Mouse (Mus musculus): ENCODE data around the gene Pced1b. TPM values are rescaled to one million over a fixed set of nuclear protein-coding genes. Genes with fewer than 3 reads are reported as not detected.

The Pced1b gene
- polyA plus RNA-seq, 1 experiment from 2014 or later, result 3.6 TPM

GRCm38 (mm10) chr15:97310251-97310650 lies 63.3 kb downstream of the Pced1b start:
- 60% methylated on average over 9 of the region's 9 CpGs for WGBS
- ATAC-seq (ENCODE audit: low read depth), result no peak

GRCm38 (mm10) chr15:97311211-97311610 lies 64.3 kb downstream of the Pced1b start:
- ATAC-seq (ENCODE audit: low read depth) (no peak), DNase-seq (ENCODE audit: low spot score) (no peak)
- Histone ChIP-seq H3K27ac (replicated peaks; ENCODE audit: low read depth, low read length) (no peak overlapping the region), H3K9me3 (ENCODE audit: control insufficient read depth, low read length) (no peaks in the 10 kb centered on the region), H3K9ac (ENCODE audit: low read depth, low read length) (no peak overlapping the region), H3K4me1 (ENCODE audit: control insufficient read depth, insufficient read depth, low read length) (no peaks in the 10 kb centered on the region), H3K4me3 (ENCODE audit: low read depth, low read length) (no peak overlapping the region), H3K36me3 (ENCODE audit: control insufficient read depth, insufficient read depth, low read length) (no peaks in the 10 kb centered on the region), H3K27me3 (replicated peaks; ENCODE audit: control insufficient read depth, insufficient read depth, low read length) (no peaks in the 10 kb centered on the region), H3K4me2 (ENCODE audit: low read depth, low read length) (no peak overlapping the region)
- 81% methylated on average over 7 of the region's 7 CpGs for WGBS

More at GRCm38 (mm10) chr15:97310251-97310650, 63.3 kb downstream of the Pced1b start:
- DNase-seq (ENCODE audit: low spot score), result no peak
- H3K27ac ChIP-seq (replicated peaks; ENCODE audit: low read depth, low read length), result no peak overlapping the region
- H3K4me3 ChIP-seq (ENCODE audit: low read depth, low read length), result no peak overlapping the region
- H3K36me3 ChIP-seq (ENCODE audit: control insufficient read depth, insufficient read depth, low read length), result no peaks in the 10 kb centered on the region
- no peaks in the 10 kb centered on the region for H3K9me3 ChIP-seq (ENCODE audit: control insufficient read depth, low read length)
- no peak overlapping the region for H3K4me2 ChIP-seq (ENCODE audit: low read depth, low read length)
- H3K4me1 ChIP-seq (ENCODE audit: control insufficient read depth, insufficient read depth, low read length), result no peaks in the 10 kb centered on the region
- H3K27me3 ChIP-seq (replicated peaks; ENCODE audit: control insufficient read depth, insufficient read depth, low read length), result no peaks in the 10 kb centered on the region
- no peak overlapping the region for H3K9ac ChIP-seq (ENCODE audit: low read depth, low read length)

- no peaks in the 10 kb centered on the region for H3K36me3 ChIP-seq (ENCODE audit: control insufficient read depth, insufficient read depth, low read length)
- H3K4me3 ChIP-seq (ENCODE audit: low read depth, low read length), result no peak overlapping the region
- ATAC-seq (ENCODE audit: low read depth), result no peak
- no peaks in the 10 kb centered on the region for H3K9me3 ChIP-seq (ENCODE audit: control insufficient read depth, low read length)
- no peaks in the 10 kb centered on the region for H3K27me3 ChIP-seq (replicated peaks; ENCODE audit: control insufficient read depth, insufficient read depth, low read length)
- 88% methylated on average over 8 of the region's 8 CpGs for WGBS
- peaks cover 7% of the 10 kb centered on the region; the same call in 1 of the 2 replicates for H3K4me1 ChIP-seq (ENCODE audit: control insufficient read depth, insufficient read depth, low read length)
- H3K4me2 ChIP-seq (ENCODE audit: low read depth, low read length), result no peak overlapping the region
- no peak overlapping the region for H3K9ac ChIP-seq (ENCODE audit: low read depth, low read length)
- H3K27ac ChIP-seq (replicated peaks; ENCODE audit: low read depth, low read length), result no peak overlapping the region
- no peak for DNase-seq (ENCODE audit: low spot score)
Measured at GRCm38 (mm10) chr15:97311937-97312336, 65.0 kb downstream of the Pced1b start.

GRCm38 (mm10) chr15:97314720-97315421 lies 68.0 kb downstream of the Pced1b start:
- 77% methylated on average over 14 of the region's 14 CpGs for WGBS
- no peaks in the 10 kb centered on the region for H3K9me3 ChIP-seq (ENCODE audit: control insufficient read depth, low read length)
- no peak overlapping the region for H3K27ac ChIP-seq (replicated peaks; ENCODE audit: low read depth, low read length)
- no peak overlapping the region for H3K4me2 ChIP-seq (ENCODE audit: low read depth, low read length)
- ATAC-seq (ENCODE audit: low read depth) (no peak), DNase-seq (ENCODE audit: low spot score) (no peak)
- H3K27me3 ChIP-seq (replicated peaks; ENCODE audit: control insufficient read depth, insufficient read depth, low read length), result no peaks in the 10 kb centered on the region
- H3K4me1 ChIP-seq (ENCODE audit: control insufficient read depth, insufficient read depth, low read length), result peaks cover 8% of the 10 kb centered on the region; the same call in 1 of the 2 replicates
- H3K4me3 ChIP-seq (ENCODE audit: low read depth, low read length), result no peak overlapping the region
- H3K36me3 ChIP-seq (ENCODE audit: control insufficient read depth, insufficient read depth, low read length), result no peaks in the 10 kb centered on the region
- H3K9ac ChIP-seq (ENCODE audit: low read depth, low read length), result no peak overlapping the region

- Histone ChIP-seq H3K36me3 (ENCODE audit: control insufficient read depth, insufficient read depth, low read length) (no peaks in the 10 kb centered on the region), H3K27me3 (replicated peaks; ENCODE audit: control insufficient read depth, insufficient read depth, low read length) (no peaks in the 10 kb centered on the region), H3K9me3 (ENCODE audit: control insufficient read depth, low read length) (no peaks in the 10 kb centered on the region), H3K4me1 (ENCODE audit: control insufficient read depth, insufficient read depth, low read length) (peaks cover 8% of the 10 kb centered on the region; the same call in 1 of the 2 replicates), H3K4me3 (ENCODE audit: low read depth, low read length) (no peak overlapping the region), H3K9ac (ENCODE audit: low read depth, low read length) (no peak overlapping the region), H3K4me2 (ENCODE audit: low read depth, low read length) (no peak overlapping the region), H3K27ac (replicated peaks; ENCODE audit: low read depth, low read length) (no peak overlapping the region)
- 76% methylated on average over 9 of the region's 9 CpGs for WGBS
- no peak for ATAC-seq (ENCODE audit: low read depth)
- DNase-seq (ENCODE audit: low spot score), result no peak
Measured at GRCm38 (mm10) chr15:97315422-97315757, 68.5 kb downstream of the Pced1b start.

- Histone ChIP-seq H3K4me1 (ENCODE audit: control insufficient read depth, insufficient read depth, low read length) (peaks cover 8% of the 10 kb centered on the region; the same call in 1 of the 2 replicates), H3K4me2 (ENCODE audit: low read depth, low read length) (no peak overlapping the region), H3K36me3 (ENCODE audit: control insufficient read depth, insufficient read depth, low read length) (no peaks in the 10 kb centered on the region), H3K27ac (replicated peaks; ENCODE audit: low read depth, low read length) (no peak overlapping the region), H3K9ac (ENCODE audit: low read depth, low read length) (no peak overlapping the region), H3K27me3 (replicated peaks; ENCODE audit: control insufficient read depth, insufficient read depth, low read length) (no peaks in the 10 kb centered on the region), H3K9me3 (ENCODE audit: control insufficient read depth, low read length) (no peaks in the 10 kb centered on the region), H3K4me3 (ENCODE audit: low read depth, low read length) (no peak overlapping the region)
- DNase-seq (ENCODE audit: low spot score) (no peak), ATAC-seq (ENCODE audit: low read depth) (no peak)
- WGBS, result 83% methylated on average over 21 of the region's 21 CpGs
Measured at GRCm38 (mm10) chr15:97318365-97319001, 71.6 kb downstream of the Pced1b start.

- no peak for ATAC-seq (ENCODE audit: low read depth)
- DNase-seq (ENCODE audit: low spot score), result no peak
- Histone ChIP-seq H3K4me1 (ENCODE audit: control insufficient read depth, insufficient read depth, low read length) (no peaks in the 10 kb centered on the region), H3K9me3 (ENCODE audit: control insufficient read depth, low read length) (0 out of 2 replicates have a peak, but pooled peaks cover 3% of the 10 kb centered on the region), H3K4me2 (ENCODE audit: low read depth, low read length) (no peak overlapping the region), H3K36me3 (ENCODE audit: control insufficient read depth, insufficient read depth, low read length) (no peaks in the 10 kb centered on the region), H3K9ac (ENCODE audit: low read depth, low read length) (no peak overlapping the region), H3K27ac (replicated peaks; ENCODE audit: low read depth, low read length) (no peak overlapping the region), H3K27me3 (replicated peaks; ENCODE audit: control insufficient read depth, insufficient read depth, low read length) (no peaks in the 10 kb centered on the region), H3K4me3 (ENCODE audit: low read depth, low read length) (no peak overlapping the region)
- WGBS, result 73% methylated on average over 5 of the region's 5 CpGs
Measured at GRCm38 (mm10) chr15:97322821-97323220, 75.9 kb downstream of the Pced1b start.

- ATAC-seq (ENCODE audit: low read depth) (no peak), DNase-seq (ENCODE audit: low spot score) (no peak)
- Histone ChIP-seq H3K9me3 (ENCODE audit: control insufficient read depth, low read length) (0 out of 2 replicates have a peak, but pooled peaks cover 3% of the 10 kb centered on the region), H3K27me3 (replicated peaks; ENCODE audit: control insufficient read depth, insufficient read depth, low read length) (no peaks in the 10 kb centered on the region), H3K36me3 (ENCODE audit: control insufficient read depth, insufficient read depth, low read length) (no peaks in the 10 kb centered on the region), H3K4me3 (ENCODE audit: low read depth, low read length) (no peak overlapping the region), H3K4me2 (ENCODE audit: low read depth, low read length) (no peak overlapping the region), H3K9ac (ENCODE audit: low read depth, low read length) (no peak overlapping the region), H3K27ac (replicated peaks; ENCODE audit: low read depth, low read length) (no peak overlapping the region), H3K4me1 (ENCODE audit: control insufficient read depth, insufficient read depth, low read length) (no peaks in the 10 kb centered on the region)
- WGBS, result 83% methylated on average over 24 of the region's 24 CpGs
Measured at GRCm38 (mm10) chr15:97323466-97323865, 76.6 kb downstream of the Pced1b start.

- Histone ChIP-seq H3K9ac (ENCODE audit: low read depth, low read length) (no peak overlapping the region), H3K4me3 (ENCODE audit: low read depth, low read length) (no peak overlapping the region), H3K27ac (replicated peaks; ENCODE audit: low read depth, low read length) (no peak overlapping the region), H3K9me3 (ENCODE audit: control insufficient read depth, low read length) (0 out of 2 replicates have a peak, but pooled peaks cover 3% of the 10 kb centered on the region), H3K4me1 (ENCODE audit: control insufficient read depth, insufficient read depth, low read length) (no peaks in the 10 kb centered on the region), H3K27me3 (replicated peaks; ENCODE audit: control insufficient read depth, insufficient read depth, low read length) (no peaks in the 10 kb centered on the region), H3K4me2 (ENCODE audit: low read depth, low read length) (no peak overlapping the region), H3K36me3 (ENCODE audit: control insufficient read depth, insufficient read depth, low read length) (no peaks in the 10 kb centered on the region)
- no peak for DNase-seq (ENCODE audit: low spot score)
- WGBS, result 62% methylated on average over 9 of the region's 9 CpGs
- no peak for ATAC-seq (ENCODE audit: low read depth)
Measured at GRCm38 (mm10) chr15:97324311-97324710, 77.4 kb downstream of the Pced1b start.

All from embryonic facial prominence, embryonic 14.5 days (tissue).